Mouse (Mus musculus) mature B cell (primary cell): ENCODE data around the gene Cldn9.

ENCODE experiments used
- in situ Hi-C: fragments of 300-500 bp; cut with MboI; formaldehyde crosslinking; loops from 2 replicates; pipeline ENCODE4 v1.14.3; 2019

The Cldn9 gene

DNA sequence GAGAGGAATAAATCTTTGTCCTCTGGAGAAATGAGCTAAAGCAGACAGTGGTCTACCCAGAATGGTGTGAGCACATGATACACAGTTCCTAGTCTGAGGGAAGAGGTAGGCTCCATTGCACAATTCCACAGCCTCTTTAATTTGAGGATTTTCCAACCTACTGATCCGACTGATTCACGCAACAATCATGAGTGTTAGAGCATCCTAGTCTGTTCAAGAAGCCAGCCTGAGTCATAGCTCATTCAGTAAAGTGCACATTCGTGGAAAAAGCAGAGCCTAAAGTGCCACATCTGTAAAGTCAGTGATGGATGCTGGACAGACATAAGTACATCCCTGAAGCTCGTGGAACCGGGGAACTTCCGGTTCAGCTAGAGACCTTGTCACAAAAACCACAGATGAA is 32.5 kb downstream of the Cldn9 start:
- in situ Hi-C loops, result no loop called here

GRCm38 (mm10) chr17:23645894-23646293 is 37.9 kb downstream of the Cldn9 start:
- in situ Hi-C loops, result no loop called here

DNA sequence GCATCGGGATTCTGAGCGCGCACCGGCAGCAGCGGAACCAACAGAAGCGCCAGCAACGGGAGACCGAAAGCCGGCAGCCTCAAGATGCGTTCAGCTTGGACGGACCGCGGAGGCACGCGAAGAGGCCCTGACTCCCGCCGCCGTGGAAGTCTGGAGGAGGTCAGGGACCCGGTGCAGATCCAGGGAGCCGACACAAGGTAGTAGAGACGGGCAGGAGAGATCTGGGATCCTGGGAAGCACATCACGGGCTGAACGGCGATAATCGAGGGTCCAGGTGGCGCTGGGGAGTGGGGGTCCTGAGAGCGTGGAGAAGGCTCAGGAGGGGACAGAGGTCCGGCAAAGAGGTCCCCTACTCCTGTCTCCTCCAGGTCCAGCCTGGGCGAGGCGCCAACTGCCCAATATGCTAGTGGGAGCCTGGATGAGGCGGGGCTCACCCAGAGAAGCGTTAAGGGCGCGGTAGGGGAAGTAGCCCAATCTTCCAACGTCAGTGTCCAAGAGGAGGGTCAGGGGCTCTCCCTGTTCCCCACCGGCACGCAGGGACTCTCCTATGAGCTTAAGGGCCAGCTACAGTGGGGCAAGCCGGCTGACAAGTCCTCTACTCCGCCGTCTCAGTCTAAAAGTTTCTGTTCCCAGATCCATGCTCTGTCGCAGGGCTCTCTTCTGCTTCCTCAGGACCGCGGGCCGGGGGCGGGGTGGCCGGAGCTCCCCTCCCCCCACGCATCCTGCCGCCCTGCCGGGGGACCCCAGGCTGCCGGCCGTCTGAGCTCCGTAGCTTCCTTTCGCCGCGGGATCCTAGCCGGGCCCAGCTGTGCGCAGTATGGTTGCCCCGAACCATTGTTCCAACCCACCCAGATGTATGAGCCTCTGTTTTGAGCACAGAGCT is 39.0 kb downstream of the Cldn9 start, which contains the start of gene Mmp25:
Gene Mmp25, minus strand, starts transcription at position 665 of the 883 bp plus-strand sequence.
- in situ Hi-C loops, result no loop called here
